Mouse (Mus musculus) forebrain, embryonic 14.5 days (tissue): ENCODE measurements around the gene Gm20388. TPM values are rescaled to one million over a fixed set of nuclear protein-coding genes. Genes with fewer than 3 reads are reported as not detected.

Experiments used
- ATAC-seq: fragments of 200-750 bp; cut with Nextera tagmentation; 2 replicates; pipeline ENCODE4 v1.8.0; 2017; ENCODE audit warnings: mild to moderate bottlenecking, moderate library complexity
- DNase-seq: peaks from one replicate; pipeline ENCODE4 v3.0.0-alpha.2; 2015; ENCODE audit warnings: low spot score
- H3K27ac ChIP-seq: fragments of 300-500 bp; sonication (generic); 2 replicates; pipeline ENCODE4 v1.5.1; 2014; ENCODE audit warnings: low read depth, mild to moderate bottlenecking, control low read depth, low read length, moderate library complexity
- H3K27me3 ChIP-seq: fragments of 300-500 bp; sonication (generic); replicated peaks from 2 replicates; pipeline ENCODE4 v1.6.1; 2014; ENCODE audit warnings: low read length, control low read depth, mixed read lengths; ENCODE audit not compliant: control insufficient read depth, insufficient read depth
- H3K36me3 ChIP-seq: fragments of 300-500 bp; sonication (generic); 2 replicates; pipeline ENCODE4 v1.6.1; 2014; ENCODE audit warnings: low read length, control low read depth; ENCODE audit not compliant: control insufficient read depth, insufficient read depth
- H3K4me1 ChIP-seq: fragments of 300-500 bp; sonication (generic); 2 replicates; pipeline ENCODE4 v1.6.1; 2014; ENCODE audit warnings: antibody characterized with exemption, low read length, control low read depth; ENCODE audit not compliant: control insufficient read depth, insufficient read depth
- H3K4me2 ChIP-seq: fragments of 300-500 bp; sonication (generic); 2 replicates; pipeline ENCODE4 v1.6.1; 2014; ENCODE audit warnings: mild to moderate bottlenecking, control low read depth, low read length
- H3K4me3 ChIP-seq: fragments of 300-500 bp; sonication (generic); 2 replicates; pipeline ENCODE4 v1.5.1; 2014; ENCODE audit warnings: low read depth, low read length, control low read depth
- H3K9ac ChIP-seq: fragments of 300-500 bp; sonication (generic); 2 replicates; pipeline ENCODE4 v1.6.1; 2014; ENCODE audit warnings: mild to moderate bottlenecking, low read length, control low read depth, moderate library complexity
- H3K9me3 ChIP-seq: fragments of 300-500 bp; sonication (generic); replicated peaks from 2 replicates; pipeline ENCODE4 v1.6.1; 2016; ENCODE audit warnings: low read length, control low read depth, mixed read lengths; ENCODE audit not compliant: control insufficient read depth
- WGBS: fragments of 180-500 bp; shearing (Covaris S2); extraction: QIAGEN DNeasy Blood & Tissue Kit; methylation state at CpG from one replicate; pipeline ENCODE4 v1.1.7; 2014; 5-methylcytosine and 5-hydroxymethylcytosine counted together
- polyA plus RNA-seq: library from polyadenylated mRNA; unstranded; fragments of >200 nt; fragmentation: Nextera tagmentation; extraction: Ambion mirVana; gene quantifications from 2 replicates; pipeline ENCODE4 v1.2.1, GENCODE M21; 2014

Gm20388 gene
- polyA plus RNA-seq, 1 experiment from 2014 or later, result 7.4 TPM

DNA sequence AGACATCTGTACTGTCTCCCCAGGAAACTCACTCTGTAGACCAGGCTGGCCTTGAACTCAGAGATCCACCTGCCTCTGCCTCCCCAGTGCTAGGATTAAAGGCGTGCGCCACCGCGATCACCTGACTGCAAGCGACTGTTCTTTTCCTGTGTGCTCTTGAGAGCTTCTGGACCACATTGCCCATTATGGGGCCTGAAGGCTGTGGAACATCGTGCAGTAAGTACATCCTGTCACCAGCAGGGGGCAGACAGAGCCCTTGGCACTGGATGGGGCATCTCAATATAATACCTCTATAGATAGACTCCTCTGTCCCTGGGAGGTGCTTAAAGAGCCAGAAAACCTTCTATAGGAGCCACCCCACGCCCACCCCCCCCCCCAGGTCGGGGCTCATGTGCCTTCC is 2924.3 kb downstream of the Gm20388 start:
- no peak overlapping the region for H3K9ac ChIP-seq
- no peak overlapping the region for H3K4me3 ChIP-seq
- H3K4me2 ChIP-seq, result no peak overlapping the region
- H3K27ac ChIP-seq, result no peak overlapping the region
- H3K36me3 ChIP-seq, result no peaks in the 10 kb centered on the region
- no peaks in the 10 kb centered on the region for H3K27me3 ChIP-seq
- no peaks in the 10 kb centered on the region for H3K4me1 ChIP-seq
- ATAC-seq (peak; percentile 45; the same call in 1 of the 2 replicates), DNase-seq (peak; percentile 86)
- 35% methylated on average over 8 of the region's 8 CpGs for WGBS
- H3K9me3 ChIP-seq, result no peaks in the 10 kb centered on the region

DNA sequence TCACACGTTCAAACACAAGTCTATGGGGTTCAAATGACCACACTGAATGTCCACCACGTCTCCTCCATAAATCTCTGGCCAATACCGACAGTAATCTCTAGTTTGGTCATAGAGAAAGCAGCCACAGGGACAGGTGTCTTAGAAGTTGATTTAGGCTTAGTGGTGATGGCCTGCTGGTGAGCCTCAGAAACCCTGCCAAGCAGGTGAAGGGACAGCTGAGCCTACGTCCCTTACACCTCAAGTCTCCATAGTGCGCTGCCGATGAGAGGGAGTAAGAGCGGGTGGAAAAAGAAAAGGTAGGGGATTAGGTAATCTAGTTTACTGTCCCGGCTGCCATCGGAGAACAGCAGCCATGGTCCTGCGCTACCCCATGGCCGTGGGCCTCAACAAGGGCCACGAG is 2925.6 kb downstream of the Gm20388 start:
- WGBS, result 88% methylated on average over 12 of the region's 12 CpGs

GRCm38 (mm10) chr8:122836696-122837095 is 2926.1 kb downstream of the Gm20388 start:
- no peak for ATAC-seq
- no peak overlapping the region for H3K4me2 ChIP-seq
- no peaks in the 10 kb centered on the region for H3K9me3 ChIP-seq
- H3K36me3 ChIP-seq, result no peaks in the 10 kb centered on the region
- H3K9ac ChIP-seq, result no peak overlapping the region
- H3K4me3 ChIP-seq, result no peak overlapping the region
- H3K27me3 ChIP-seq, result no peaks in the 10 kb centered on the region
- no peak for DNase-seq
- 94% methylated on average over 13 of the region's 13 CpGs for WGBS
- no peaks in the 10 kb centered on the region for H3K4me1 ChIP-seq
- no peak overlapping the region for H3K27ac ChIP-seq

More for the DNA sequence above, 2925.6 kb downstream of the Gm20388 start:
- Histone ChIP-seq H3K4me1 (no peaks in the 10 kb centered on the region), H3K27ac (no peak overlapping the region), H3K9ac (no peak overlapping the region), H3K27me3 (no peaks in the 10 kb centered on the region), H3K4me2 (no peak overlapping the region), H3K36me3 (no peaks in the 10 kb centered on the region), H3K4me3 (no peak overlapping the region), H3K9me3 (no peaks in the 10 kb centered on the region)
- ATAC-seq, result no peak
- no peak for DNase-seq

- Histone ChIP-seq H3K27me3 (no peaks in the 10 kb centered on the region), H3K9ac (no peak overlapping the region), H3K4me3 (no peak overlapping the region), H3K27ac (no peak overlapping the region), H3K9me3 (no peaks in the 10 kb centered on the region), H3K4me2 (no peak overlapping the region), H3K4me1 (0 out of 2 replicates have a peak, but pooled peaks cover 3% of the 10 kb centered on the region), H3K36me3 (no peaks in the 10 kb centered on the region)
- no peak for DNase-seq
- WGBS, result 72% methylated on average over 3 of the region's 3 CpGs
- ATAC-seq, result no peak
Measured at GRCm38 (mm10) chr8:122844161-122844560, 2933.5 kb downstream of the Gm20388 start.

DNA sequence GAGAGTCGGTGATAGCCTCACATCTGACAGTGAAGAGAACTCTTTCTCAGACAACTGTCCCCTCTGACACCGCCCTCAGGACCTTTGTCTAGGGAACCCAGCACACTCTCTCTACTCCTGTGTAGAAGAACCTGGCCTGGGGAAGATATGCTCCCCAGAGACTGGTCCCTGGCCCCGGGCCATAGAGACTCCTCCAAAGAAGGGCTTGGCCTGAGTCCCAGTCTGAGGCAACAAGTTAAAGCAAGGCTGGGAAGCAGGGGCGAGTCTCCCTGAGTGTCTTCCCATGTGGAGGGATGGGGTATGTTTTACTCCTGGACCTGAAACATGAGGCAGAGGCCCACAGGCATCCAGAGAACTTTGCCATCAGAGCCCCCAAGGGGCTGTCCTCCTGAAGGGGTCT is 2935.0 kb downstream of the Gm20388 start:
- Histone ChIP-seq H3K9me3 (no peaks in the 10 kb centered on the region), H3K4me1 (0 out of 2 replicates have a peak, but pooled peaks cover 3% of the 10 kb centered on the region), H3K4me3 (no peak overlapping the region), H3K36me3 (no peaks in the 10 kb centered on the region), H3K9ac (no peak overlapping the region), H3K27me3 (no peaks in the 10 kb centered on the region), H3K27ac (no peak overlapping the region), H3K4me2 (no peak overlapping the region)
- WGBS, result 80% methylated on average over 4 of the region's 4 CpGs
- no peak for ATAC-seq
- DNase-seq, result no peak

GRCm38 (mm10) chr8:122847829-122848561 is 2937.4 kb downstream of the Gm20388 start, which contains the start of gene Cdh15:
Gene Cdh15 (plus strand): TSS chr8:122847966.
- Histone ChIP-seq H3K4me1 (0 out of 2 replicates have a peak, but pooled peaks cover 3% of the 10 kb centered on the region), H3K36me3 (no peaks in the 10 kb centered on the region), H3K27me3 (no peaks in the 10 kb centered on the region), H3K4me3 (no peak within 1 kb of the TSS), H3K9ac (no peak within 1 kb of the TSS), H3K9me3 (no peaks in the 10 kb centered on the region), H3K4me2 (no peak within 1 kb of the TSS; the same call in 1 of the 2 replicates), H3K27ac (no peak within 1 kb of the TSS)
- ATAC-seq (peak; percentile 88), DNase-seq (peak; percentile 62)
- 12% methylated on average over 18 of the region's 18 CpGs for WGBS

DNA sequence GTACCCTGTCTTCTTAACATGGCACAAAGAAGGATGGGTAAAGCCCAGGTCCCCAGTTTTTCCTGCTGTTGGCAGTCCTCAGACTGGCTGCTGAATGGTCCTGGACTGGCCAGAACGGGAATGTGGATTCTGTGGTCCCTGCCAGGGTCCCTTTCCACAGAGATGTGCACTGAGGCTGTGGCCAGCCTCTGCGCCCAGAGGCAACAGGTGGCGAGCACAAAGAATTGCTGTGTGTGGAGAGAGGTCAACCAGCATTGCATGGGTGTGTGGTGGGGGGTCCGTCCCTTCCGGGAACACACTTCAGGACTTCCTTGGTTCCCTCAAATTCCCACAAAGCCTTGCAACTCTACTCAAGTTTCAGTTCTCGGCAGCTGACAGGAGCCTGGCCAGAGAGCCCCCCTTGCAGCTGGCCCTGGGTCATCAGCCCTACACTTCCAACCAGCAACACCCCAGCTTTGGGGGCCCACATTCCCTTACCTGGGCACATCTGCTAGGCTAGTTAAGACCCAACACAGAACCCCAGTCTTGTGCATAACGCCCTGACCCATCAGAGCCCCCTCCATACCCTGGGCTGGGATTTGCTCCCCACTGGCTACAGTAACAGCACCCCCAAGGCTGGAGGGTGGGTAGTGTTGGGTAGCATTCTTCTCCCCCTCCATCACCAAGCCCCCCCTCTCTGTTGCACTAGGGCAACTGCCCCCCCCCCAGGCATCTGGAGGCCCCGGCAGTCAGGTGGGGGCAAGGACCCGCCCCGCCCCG is 2938.7 kb downstream of the Gm20388 start:
- ATAC-seq, result no peak
- 60% methylated on average over 11 of the region's 11 CpGs for WGBS
- Histone ChIP-seq H3K4me1 (peaks cover 9% of the 10 kb centered on the region), H3K27ac (no peak overlapping the region), H3K4me3 (no peak overlapping the region), H3K9ac (no peak overlapping the region), H3K36me3 (no peaks in the 10 kb centered on the region), H3K4me2 (no peak overlapping the region), H3K9me3 (no peaks in the 10 kb centered on the region), H3K27me3 (no peaks in the 10 kb centered on the region)
- DNase-seq, result no peak

DNA sequence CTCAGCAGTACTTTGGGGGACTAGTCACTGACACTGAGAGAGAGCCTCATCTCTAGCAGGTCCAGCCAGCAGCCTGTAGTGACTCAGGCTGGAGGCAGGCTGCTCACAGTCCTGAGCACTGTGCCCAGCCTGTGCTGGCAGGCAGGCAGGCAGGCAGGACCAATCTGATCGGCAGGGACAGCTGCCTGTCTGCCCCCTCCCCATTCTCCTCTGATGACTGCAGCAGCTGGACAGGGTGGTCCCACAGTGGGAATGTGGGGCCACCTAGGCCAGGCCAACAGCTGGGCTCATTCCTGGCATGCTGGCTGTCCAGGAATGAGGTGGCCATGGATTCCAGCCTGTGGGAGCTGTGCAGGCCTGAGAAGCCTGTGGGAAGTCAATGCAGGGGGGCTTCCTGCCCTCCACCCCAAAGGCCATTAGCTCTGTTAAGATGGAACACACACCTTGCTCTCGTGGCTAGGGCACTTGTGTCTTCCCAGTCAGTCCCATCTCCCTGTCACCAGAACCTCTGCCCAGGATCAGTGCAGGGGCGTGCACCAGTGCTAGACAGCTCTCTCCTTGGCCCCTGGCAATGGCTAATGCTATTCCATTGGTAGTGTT is 2940.1 kb downstream of the Gm20388 start:
- peaks cover 9% of the 10 kb centered on the region for H3K4me1 ChIP-seq
- no peak for ATAC-seq
- WGBS, result 77% methylated on average over 3 of the region's 3 CpGs
- DNase-seq, result no peak
- H3K27me3 ChIP-seq, result no peaks in the 10 kb centered on the region
- no peaks in the 10 kb centered on the region for H3K9me3 ChIP-seq
- no peak overlapping the region for H3K4me2 ChIP-seq
- no peak overlapping the region for H3K4me3 ChIP-seq
- H3K36me3 ChIP-seq, result no peaks in the 10 kb centered on the region
- H3K27ac ChIP-seq, result no peak overlapping the region
- no peak overlapping the region for H3K9ac ChIP-seq
